Mouse (Mus musculus) gastrocnemius, postnatal 10 days (tissue): Measurements from ENCODE around the gene Fbll1. TPM values are rescaled to one million over a fixed set of nuclear protein-coding genes. Genes with fewer than 3 reads are reported as not detected.

Experiments used
- DNase-seq: peaks from one replicate; pipeline ENCODE4 v3.0.0; 2021; ENCODE audit warnings: mixed read lengths
- microRNA-seq, 2 experiments: library from miRNA; unstranded; fragments of <30 nt; microRNA quantifications; one replicate each; pipeline ENCODE4 v1.2.0; 2021
- total RNA-seq, 2 experiments: library from RNA; stranded (reverse); gene quantifications; 2 replicates each; pipeline ENCODE4 v1.2.3; 2021

The Fbll1 gene
- total RNA-seq, 2 experiments from 2014 or later = 0.16 TPM; not detected in 1

DNA sequence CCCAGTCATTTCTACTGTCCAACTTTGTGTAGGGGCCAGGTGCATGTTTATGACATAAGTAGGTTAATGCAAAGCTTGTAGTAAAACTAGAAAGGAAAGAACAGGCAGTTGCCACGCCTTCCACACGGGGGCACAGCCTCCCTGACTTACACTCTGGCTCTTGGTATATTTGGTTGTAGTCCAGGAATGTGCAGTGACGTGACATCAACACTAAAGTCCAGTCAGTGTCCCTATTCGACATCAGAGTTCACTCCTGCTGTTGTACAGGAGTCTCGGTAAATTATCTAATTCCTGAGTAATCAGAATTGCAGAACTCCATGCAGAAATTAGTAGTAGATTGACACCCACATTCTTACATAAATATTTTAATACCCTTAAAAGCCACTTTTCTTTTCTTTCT is 15.6 kb downstream of the Fbll1 start:
- DNase-seq = no peak

DNA sequence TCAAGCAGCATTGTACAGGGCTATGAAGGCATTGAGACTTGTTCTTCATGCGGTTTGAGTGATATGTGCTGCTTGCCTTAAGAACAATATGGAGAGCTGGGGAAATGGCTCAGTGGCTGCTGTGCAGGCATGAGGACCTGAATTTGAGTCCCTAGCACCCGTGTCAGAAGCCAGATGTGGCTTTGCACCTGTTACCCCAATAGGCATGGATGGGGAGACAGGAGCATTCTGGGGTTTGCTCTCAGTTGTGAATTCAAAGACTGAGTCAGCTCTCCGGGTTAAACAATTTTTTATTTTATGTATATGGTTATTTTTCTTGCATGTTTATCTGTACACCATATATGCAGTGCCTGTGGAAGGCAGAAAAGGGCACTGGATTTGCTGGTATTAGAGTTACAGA is 16.2 kb downstream of the Fbll1 start:
- no peak for DNase-seq

GRCm38 (mm10) chr11:35780336-35780735 is 18.3 kb downstream of the Fbll1 start:
- no peak for DNase-seq

DNA sequence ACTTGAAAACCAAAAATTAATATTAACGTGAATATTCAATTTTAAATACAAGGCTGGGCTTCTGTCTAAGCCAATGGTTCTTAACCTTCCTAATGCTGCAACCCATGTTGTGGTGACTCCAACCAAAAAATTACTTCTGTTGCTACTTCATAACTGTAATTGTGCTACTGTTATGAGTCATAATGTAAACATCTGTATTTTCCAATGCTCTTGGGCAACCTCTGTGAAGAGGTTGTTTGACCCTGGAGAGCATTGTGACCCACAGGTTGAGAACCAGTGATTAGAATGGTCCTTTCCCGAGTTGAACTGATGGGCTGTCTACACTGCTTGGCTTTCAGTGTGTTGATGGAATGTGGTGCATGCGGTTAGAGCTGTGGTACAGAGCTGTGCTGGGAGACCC is 22.2 kb downstream of the Fbll1 start:
- no peak for DNase-seq

GRCm38 (mm10) chr11:35775606-35776005 is 23.1 kb downstream of the Fbll1 start:
- no peak for DNase-seq

DNA sequence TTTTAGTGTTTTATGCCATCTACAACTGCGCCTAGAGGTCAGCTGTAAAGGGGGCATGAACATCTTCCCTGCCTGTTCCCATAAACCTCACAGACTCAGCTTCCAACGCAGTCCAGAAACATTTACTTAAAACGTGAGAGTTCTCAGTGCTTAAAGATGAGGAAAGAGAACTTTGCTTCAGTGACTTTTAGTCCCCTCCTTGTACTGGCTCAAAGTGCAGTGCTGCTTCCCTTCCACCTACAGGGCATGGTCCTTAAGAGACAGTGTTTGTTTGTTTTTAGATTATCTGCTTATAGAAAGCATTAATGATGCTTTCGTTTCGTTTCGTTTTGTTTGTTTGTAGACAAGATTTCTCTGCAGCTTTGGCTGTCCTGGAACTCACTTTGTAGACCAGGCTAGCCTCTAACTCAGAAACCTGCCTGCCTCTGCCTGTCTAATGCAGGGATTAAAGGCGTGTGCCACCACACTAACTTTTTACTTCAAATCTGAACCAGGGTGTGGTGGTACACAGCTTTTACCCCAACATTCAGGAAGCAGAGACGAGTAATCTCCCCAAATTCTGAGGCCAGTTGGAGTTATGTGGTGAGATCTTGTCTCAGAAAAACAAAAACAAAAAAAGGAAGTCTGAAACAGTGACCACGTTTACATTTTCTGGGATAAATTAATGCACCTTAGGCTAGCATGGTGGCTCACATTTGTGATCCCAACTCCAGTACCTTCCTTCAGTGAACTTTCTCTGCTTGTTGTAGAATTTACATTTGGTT is 27.8 kb downstream of the Fbll1 start:
- DNase-seq = no peak

- DNase-seq = peak; percentile 79
These were observed 28.8 kb downstream of the Fbll1 start for GRCm38 (mm10) chr11:35769746-35770437.

GRCm38 (mm10) chr11:35769188-35769745 is 29.4 kb downstream of the Fbll1 start, which contains the start of gene Pank3:
Gene Pank3, plus strand, starts transcription at chr11:35769484.
- peak; percentile 91 for DNase-seq

- DNase-seq = no peak
These were observed 31.8 kb downstream of the Fbll1 start for GRCm38 (mm10) chr11:35766845-35767244.

GRCm38 (mm10) chr11:35760627-35761003 is 38.1 kb downstream of the Fbll1 start:
- no peak for DNase-seq

DNA sequence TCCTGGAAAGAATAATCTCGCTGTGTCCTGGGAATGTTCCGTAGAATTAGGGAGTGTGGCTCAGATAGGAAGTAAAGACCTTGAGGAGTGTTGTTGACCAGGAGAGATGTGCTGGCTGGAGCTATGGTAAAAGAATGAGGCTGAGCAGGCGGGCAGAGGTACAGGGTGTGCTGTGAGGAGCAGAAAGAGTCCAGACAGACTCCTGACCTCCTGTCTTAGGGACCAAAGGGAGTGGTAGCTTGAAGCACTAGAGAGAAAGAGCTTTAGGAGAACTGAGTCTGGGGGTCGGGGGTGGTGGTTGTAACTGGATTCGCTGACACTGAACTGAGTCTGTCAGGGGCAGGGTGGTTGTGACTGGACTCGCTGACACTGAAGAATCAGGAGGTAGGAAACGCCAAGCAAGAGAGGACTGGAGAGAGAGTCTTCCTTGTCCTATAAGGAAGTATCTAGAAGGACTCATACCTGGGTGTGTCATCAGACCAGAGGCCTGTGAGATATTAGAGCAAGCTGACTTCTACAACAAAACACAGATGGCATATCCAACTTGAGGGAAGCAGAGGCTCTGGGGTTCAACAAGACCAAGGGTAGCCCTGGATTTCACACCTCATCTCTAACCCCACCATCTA is 38.6 kb downstream of the Fbll1 start:
- no peak for DNase-seq

DNA sequence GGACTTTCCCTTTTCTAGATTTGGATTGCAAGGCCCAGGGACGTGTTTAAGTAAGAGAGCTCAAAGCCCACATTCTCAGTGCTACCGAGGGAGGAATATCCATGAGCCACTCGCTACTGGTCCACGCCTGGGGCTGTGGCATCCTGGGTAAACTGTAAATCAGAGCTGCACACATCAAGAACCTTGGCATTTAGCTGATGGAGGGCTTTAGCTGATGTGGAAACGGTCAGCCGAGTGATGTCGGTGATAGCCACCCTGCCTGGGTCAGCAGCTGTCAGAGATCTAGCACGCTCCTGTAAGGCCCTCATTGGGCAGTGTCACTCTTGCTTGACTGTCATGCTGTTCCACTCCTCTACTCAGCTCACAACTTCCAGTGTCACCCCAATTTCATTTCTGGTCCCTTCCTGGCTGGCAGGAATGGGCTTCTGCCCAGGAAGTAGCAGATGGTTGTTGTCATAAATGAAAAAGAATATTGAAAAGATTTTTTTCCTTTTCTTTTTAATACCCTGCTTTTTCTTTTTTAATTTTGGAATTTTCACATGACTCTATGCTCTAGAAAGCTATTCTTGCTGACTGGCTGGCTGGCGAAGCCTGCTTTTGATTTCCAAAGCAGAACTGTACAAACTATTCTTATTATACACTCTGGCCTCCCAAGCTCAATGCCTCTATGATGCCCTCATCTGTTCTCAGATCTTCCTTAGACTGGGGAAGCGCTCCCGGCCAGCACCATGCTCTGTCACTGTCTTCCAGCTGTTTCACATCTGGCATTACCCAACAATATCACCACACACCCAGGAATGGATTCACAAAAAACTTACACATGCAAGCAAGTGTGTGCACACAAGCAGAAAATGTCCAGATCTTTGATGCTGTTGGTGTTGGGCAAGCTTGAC is 42.0 kb downstream of the Fbll1 start:
- no peak for DNase-seq

- DNase-seq = no peak
These were observed 43.1 kb downstream of the Fbll1 start for GRCm38 (mm10) chr11:35755546-35755945.

DNA sequence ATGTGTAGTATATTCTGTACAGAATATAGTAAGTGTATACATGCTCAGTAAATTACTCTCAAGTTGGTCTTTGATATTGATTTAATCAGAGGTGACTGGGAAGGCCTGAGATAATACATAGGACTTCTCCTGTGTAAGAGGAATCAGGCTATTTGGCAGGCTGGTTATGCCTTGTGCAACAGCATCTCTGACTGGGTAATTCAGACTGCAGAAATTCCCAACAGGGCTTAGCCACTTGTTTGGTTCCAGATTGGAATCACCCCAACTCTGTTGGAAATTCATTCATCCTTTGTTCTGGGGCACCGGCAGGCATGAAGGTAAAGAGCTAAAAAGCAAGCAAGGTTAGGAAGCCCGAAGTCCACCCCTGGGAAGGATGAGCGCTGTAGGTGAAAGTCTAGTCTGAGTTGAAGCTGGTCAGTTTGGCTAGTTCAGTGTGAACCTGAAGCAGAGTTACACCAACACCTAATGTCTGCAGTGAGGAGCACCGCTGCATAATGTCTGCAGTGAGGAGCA is 43.7 kb downstream of the Fbll1 start:
- DNase-seq = no peak

DNA sequence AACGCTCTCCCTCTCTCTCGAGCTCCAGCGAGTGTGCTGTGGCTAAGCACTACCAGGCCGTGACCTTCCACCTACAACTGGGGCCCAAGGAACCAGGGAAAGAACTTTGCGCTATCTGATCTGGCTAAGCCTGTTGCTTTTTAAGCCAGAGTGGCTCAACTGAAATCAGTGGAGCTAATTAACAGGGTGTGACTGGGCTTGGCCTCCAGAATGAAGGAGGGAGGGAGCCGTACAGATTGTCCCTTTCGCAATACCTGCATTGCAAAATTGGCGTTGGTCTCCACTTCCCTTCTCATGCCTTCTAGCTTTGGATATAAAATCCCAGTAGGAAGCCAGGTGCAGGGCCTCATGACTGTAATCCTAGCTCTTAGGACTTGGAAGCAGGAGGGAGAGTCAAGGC is 48.1 kb downstream of the Fbll1 start:
- peak; percentile 7 for DNase-seq

Small RNAs within 50 kb of the gene (microRNA-seq; reads per million reads assigned to microRNA genes)
- 0.32 to 2.0 reads per million in 2 experiments for gene Mir103-1

Other genes with a start within 250 kb of the Fbll1 start
- gene Pank3, start 29.4 kb downstream of the Fbll1 start, total RNA-seq = 10 to 100 TPM; 21.4 to 23.3 TPM
- 10 to 100 TPM; 54.2 to 59.1 TPM for gene Rars, start 35.6 kb upstream of the Fbll1 start, total RNA-seq
- under 1 TPM; 0.47 to 0.52 TPM for gene Wwc1, start 181.6 kb upstream of the Fbll1 start, total RNA-seq